Mouse (Mus musculus): Measurements from ENCODE around the gene Cd3eap. TPM values are rescaled to one million over a fixed set of nuclear protein-coding genes. Genes with fewer than 3 reads are reported as not detected.

The Cd3eap gene
- polyA plus RNA-seq, 1 experiment from 2014 or later: 24.7 TPM

DNA sequence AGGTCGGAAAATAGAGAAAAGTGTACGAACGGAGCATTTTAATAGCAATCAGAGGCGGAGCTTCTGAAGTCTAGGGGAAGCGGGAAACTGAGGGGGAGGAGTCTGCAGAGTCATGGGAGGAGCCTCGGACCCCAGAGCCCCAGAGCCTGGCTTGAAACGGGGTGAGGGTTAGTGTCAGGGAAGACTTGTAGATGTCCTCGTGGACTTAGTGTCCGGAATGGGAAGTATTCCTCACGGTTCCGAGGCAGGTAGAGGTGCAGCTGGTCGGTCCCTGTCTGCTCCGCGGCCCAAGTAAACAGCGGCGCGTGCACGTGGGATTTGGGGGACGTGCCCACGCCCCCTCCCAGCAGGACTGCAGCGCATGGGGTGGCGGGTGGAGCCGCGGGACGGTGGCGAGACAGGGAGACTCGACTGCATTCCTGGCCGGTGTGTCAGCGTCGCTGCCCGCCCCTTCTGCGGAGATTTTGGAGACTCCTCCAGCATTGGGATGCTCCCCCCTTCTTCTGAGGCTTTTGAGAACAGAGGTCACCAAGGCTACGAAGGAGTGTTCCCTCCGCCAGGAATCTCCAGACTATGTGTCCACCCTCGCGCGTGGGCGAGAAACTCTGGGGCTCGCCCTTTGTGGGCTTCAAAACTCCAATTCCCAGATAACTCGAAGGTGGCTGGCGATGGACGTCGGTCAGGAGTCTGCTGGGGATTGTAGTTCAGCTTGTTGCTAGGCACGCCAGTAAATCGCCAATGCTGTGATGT lies 784 bp upstream of the Cd3eap start:
- Histone ChIP-seq H3K36me3 (peaks cover 28% of the 10 kb centered on the region), H3K27me3 (ENCODE audit: low read depth, poor library complexity, severe bottlenecking) (peaks cover 21% of the 10 kb centered on the region; the same call in 1 of the 2 replicates), H3K27ac (replicated peaks) (peak overlapping the region; percentile 93), H3K4me1 (peaks cover 62% of the 10 kb centered on the region), H3K4me3 (peak overlapping the region; percentile 87), H3K9me3 (replicated peaks) (no peaks in the 10 kb centered on the region)
- DNase-seq (ENCODE audit: low spot score): peak; percentile 82
- WGBS: under 1% methylated on average over 44 of the region's 45 CpGs

DNA sequence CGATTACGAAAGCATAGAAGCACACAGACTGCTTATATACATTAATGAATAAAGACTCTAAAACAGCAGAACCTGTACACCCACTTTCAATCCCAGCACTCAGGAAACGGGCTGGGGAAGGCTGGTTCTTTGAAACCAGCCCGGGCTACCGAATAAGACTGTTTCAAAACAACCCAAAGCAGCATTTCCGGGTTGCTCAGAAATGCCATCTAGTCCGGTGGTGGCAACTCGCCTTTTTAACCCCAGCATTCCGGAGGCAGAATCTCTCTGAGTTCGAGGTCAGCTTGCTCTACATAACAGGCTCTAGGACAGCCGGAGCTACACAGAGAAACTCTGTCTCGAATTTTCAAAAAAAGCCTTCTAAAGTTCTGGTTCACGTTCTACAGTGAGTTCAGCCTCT lies 649 bp downstream of the Cd3eap start:
- Histone ChIP-seq H3K4me3 (peak overlapping the region; percentile 87), H3K4me1 (peaks cover 56% of the 10 kb centered on the region), H3K9me3 (replicated peaks) (no peaks in the 10 kb centered on the region), H3K27ac (replicated peaks) (peak overlapping the region; percentile 93), H3K27me3 (ENCODE audit: low read depth, poor library complexity, severe bottlenecking) (peaks cover 14% of the 10 kb centered on the region; the same call in 1 of the 2 replicates), H3K36me3 (peaks cover 42% of the 10 kb centered on the region)
- WGBS: 28% methylated on average over 13 of the region's 13 CpGs
- DNase-seq (ENCODE audit: low spot score): no peak

DNA sequence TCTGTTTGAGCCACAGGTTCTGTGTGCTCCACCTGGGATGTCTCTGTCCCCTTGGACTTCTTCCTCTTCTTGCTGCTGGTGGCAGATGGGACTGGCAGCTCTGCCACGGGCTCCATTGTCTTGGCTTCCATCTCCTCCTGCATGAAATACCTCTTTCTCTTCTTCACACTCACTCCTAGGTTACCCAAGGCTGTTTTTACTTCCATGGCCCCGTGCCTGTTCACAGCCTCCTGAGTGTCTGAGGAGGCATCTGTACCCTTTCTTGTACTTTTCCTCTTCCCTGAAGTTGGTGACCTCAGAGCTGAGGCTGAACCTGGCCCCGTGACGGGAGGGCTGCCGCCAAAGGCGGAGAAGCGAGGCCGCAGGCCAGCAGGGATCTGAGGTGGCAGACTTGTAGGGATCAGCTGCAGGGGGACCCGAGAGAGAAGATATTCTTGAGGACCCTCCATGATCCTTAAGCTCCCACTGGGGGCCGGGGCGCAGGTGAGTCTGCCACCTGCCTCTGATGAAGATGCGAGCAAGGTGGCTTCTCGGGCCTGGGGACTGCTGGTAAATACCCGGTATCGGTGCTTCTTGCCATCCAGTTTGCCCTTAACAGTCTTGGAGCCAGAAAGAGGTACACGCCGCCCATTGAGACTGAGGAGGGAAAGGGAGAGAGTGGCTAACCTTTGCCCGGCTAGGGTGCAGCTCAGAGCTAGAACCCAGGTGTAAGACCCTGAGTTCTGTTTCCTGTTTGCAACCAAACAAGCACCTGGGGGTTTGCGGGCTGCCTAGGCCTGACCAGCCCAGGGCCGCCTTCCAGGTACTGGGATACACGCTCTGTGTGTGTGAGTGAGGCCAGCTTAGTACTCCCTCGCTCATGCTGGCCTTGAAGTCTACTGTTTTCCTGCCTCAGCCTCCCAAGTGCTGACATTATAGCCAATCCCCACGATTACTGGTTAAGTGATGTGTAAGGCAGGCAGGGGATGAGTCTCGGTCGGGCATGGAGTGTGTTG lies 1.6 kb downstream of the Cd3eap start:
- Histone ChIP-seq H3K4me3 (peak overlapping the region; percentile 87), H3K27ac (replicated peaks) (no peak overlapping the region), H3K36me3 (peaks cover 52% of the 10 kb centered on the region), H3K27me3 (ENCODE audit: low read depth, poor library complexity, severe bottlenecking) (peaks cover 5% of the 10 kb centered on the region; the same call in 1 of the 2 replicates), H3K4me1 (peaks cover 47% of the 10 kb centered on the region), H3K9me3 (replicated peaks) (no peaks in the 10 kb centered on the region)
- DNase-seq (ENCODE audit: low spot score): no peak
- 93% methylated on average over 25 of the region's 25 CpGs for WGBS

DNA sequence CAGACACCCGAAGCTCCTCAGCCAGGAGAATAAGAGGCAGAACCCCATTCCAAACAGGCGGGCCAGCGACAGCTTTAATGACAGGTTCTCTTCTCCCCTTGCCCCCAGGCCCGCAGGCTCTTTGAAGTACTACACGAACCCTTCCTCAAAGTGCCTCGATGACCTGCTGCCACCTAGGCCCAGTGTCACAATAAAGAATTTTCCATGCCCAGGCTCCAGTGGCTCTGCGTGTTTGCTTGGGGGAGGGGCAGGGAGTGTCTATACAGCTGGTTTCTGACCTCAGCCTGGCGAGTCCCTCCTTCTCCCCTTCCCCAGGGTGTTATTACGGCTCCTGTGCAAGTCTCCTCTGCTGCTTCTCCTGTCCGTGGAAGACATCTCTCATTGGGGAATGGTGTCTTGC lies 3.0 kb downstream of the Cd3eap start:
- Histone ChIP-seq H3K27ac (replicated peaks) (no peak overlapping the region), H3K4me3 (peak overlapping the region; percentile 2; the same call in 1 of the 2 replicates), H3K36me3 (peaks cover 65% of the 10 kb centered on the region), H3K27me3 (ENCODE audit: low read depth, poor library complexity, severe bottlenecking) (no peaks in the 10 kb centered on the region), H3K9me3 (replicated peaks) (no peaks in the 10 kb centered on the region), H3K4me1 (peaks cover 33% of the 10 kb centered on the region)
- DNase-seq (ENCODE audit: low spot score): no peak
- WGBS: 81% methylated on average over 10 of the region's 10 CpGs

- H3K4me3 ChIP-seq: no peak overlapping the region
- H3K36me3 ChIP-seq: peaks cover 76% of the 10 kb centered on the region
- no peaks in the 10 kb centered on the region for H3K27me3 ChIP-seq (ENCODE audit: low read depth, poor library complexity, severe bottlenecking)
- WGBS: 87% methylated on average over 5 of the region's 5 CpGs
- no peak overlapping the region for H3K27ac ChIP-seq (replicated peaks)
- peaks cover 20% of the 10 kb centered on the region for H3K4me1 ChIP-seq
- DNase-seq (ENCODE audit: low spot score): no peak
- H3K9me3 ChIP-seq (replicated peaks): no peaks in the 10 kb centered on the region
Measured at GRCm38 (mm10) chr7:19354991-19355390, 4.3 kb downstream of the Cd3eap start.

GRCm38 (mm10) chr7:19350221-19350620 lies 9.1 kb downstream of the Cd3eap start:
- H3K4me3 ChIP-seq: no peak overlapping the region
- H3K4me1 ChIP-seq: peaks cover 11% of the 10 kb centered on the region
- DNase-seq (ENCODE audit: low spot score): no peak
- no peaks in the 10 kb centered on the region for H3K27me3 ChIP-seq (ENCODE audit: low read depth, poor library complexity, severe bottlenecking)
- no peak overlapping the region for H3K27ac ChIP-seq (replicated peaks)
- no peaks in the 10 kb centered on the region for H3K9me3 ChIP-seq (replicated peaks)
- WGBS: 97% methylated on average over 8 of the region's 8 CpGs
- H3K36me3 ChIP-seq: peaks cover 74% of the 10 kb centered on the region

DNA sequence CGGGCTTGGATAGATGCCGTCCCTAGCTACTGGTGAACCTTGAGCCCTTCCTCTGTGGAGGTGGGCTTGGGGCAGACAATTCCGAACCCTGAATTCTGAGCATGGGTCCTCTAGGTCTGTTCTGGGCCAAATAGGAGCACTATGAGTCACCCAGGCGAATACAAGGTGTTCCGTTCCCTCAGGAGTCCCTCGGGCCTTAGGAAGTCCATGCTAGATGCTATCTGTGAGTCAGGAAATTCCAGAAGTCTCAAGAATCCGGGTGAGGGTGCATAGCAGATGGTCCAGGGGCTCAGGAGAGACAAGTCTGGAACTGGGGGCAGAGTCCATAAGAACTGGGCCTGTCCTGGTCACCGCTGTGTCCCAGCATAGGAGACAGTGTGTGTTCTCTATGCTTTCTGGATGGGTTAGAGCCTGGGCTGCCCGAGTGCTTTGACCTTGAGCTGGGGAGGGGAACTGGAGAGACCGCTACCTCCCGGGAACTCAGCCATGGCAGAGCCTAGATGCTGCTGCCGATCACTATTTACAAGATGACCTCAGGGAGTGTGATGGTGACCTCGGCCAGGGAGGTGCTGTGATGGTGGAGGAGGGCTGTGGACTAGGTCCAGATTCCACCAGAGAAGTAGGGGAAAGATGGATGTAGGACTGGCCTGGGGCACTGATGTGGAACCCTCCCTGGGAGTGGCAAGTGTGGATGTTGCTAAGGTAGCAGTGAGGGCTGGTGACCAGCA lies 9.9 kb downstream of the Cd3eap start:
- no peak for DNase-seq (ENCODE audit: low spot score)
- WGBS: 91% methylated on average over 13 of the region's 13 CpGs
- H3K4me1 ChIP-seq: peaks cover 16% of the 10 kb centered on the region
- H3K27ac ChIP-seq (replicated peaks): no peak overlapping the region
- no peaks in the 10 kb centered on the region for H3K9me3 ChIP-seq (replicated peaks)
- H3K27me3 ChIP-seq (ENCODE audit: low read depth, poor library complexity, severe bottlenecking): no peaks in the 10 kb centered on the region
- H3K36me3 ChIP-seq: peaks cover 65% of the 10 kb centered on the region
- H3K4me3 ChIP-seq: 0 out of 2 replicates have a peak overlapping the region, but pooled peaks have one; percentile 3

DNA sequence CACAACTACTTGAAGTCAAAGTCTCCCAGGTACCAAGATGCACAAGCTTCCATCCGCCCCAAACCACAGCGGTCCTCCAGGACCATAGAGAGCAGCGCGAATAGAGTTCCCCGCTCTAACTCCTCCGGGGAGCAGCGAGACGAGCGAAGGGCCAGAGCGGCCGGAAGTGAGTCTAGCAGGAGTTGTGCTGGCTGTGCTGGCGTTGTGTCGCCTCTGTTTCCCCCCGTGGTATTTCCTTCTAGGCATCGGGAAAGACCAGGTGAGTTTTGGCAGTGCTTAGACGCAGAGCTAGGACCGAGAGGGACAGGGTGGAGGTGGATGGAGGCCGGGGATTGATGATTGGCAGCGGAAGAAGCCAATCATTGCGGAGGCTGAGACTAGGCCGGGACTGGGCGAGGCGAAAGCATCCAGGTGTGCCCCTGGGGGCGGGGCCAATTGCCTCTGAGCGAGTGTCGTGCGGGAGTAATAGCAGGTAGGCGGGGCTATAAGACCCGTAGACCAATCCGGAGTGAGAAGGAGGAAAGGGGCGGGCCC lies 14.3 kb downstream of the Cd3eap start:
- WGBS: under 1% methylated on average over 31 of the region's 31 CpGs
- Histone ChIP-seq H3K9me3 (replicated peaks) (no peaks in the 10 kb centered on the region), H3K4me1 (peaks cover 43% of the 10 kb centered on the region), H3K27ac (replicated peaks) (peak overlapping the region; percentile 91), H3K4me3 (peak overlapping the region; percentile 70), H3K27me3 (ENCODE audit: low read depth, poor library complexity, severe bottlenecking) (peaks cover 19% of the 10 kb centered on the region), H3K36me3 (peaks cover 25% of the 10 kb centered on the region)
- peak; percentile 94 for DNase-seq (ENCODE audit: low spot score)

DNA sequence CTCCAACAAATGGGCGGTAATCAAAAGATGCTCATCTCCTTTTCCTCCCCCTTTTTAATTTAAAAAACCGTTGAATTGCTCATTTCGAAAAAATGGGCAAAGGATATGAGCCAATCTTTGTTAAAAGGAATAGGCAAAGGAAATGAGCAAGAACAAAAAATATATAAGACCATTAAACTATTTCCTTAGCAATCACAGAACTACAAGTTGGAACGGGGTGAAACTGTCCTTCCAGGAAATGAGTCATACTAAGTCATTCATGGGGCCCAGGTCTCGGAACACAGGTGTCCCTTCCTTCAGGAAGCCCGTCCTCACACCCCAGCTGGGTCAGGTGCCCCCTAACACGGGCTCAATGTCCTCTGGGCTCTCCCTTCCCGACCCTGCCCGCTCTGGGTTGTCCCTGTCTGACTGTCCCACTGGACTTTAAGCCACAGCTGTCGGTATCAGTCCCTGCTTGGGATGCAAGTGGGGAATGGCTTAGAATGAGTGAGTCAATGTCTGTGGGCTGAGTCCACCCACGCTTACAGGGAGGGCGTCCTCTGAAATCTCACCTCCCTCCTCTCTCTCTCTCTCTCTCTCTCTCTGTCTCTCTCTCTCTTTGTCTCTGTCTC lies 14.9 kb downstream of the Cd3eap start, which contains the start of gene Ercc1:
Gene Ercc1, plus strand, starts transcription at position 542 of the 611 bp plus-strand sequence.
- peaks cover 18% of the 10 kb centered on the region for H3K36me3 ChIP-seq
- H3K27me3 ChIP-seq (ENCODE audit: low read depth, poor library complexity, severe bottlenecking): peaks cover 19% of the 10 kb centered on the region
- peak within 1 kb of the TSS; percentile 70 for H3K4me3 ChIP-seq
- H3K9me3 ChIP-seq (replicated peaks): no peaks in the 10 kb centered on the region
- H3K4me1 ChIP-seq: peaks cover 43% of the 10 kb centered on the region
- WGBS: 30% methylated on average over 12 of the region's 12 CpGs
- DNase-seq (ENCODE audit: low spot score): no peak
- H3K27ac ChIP-seq (replicated peaks): peak within 1 kb of the TSS; percentile 91

DNA sequence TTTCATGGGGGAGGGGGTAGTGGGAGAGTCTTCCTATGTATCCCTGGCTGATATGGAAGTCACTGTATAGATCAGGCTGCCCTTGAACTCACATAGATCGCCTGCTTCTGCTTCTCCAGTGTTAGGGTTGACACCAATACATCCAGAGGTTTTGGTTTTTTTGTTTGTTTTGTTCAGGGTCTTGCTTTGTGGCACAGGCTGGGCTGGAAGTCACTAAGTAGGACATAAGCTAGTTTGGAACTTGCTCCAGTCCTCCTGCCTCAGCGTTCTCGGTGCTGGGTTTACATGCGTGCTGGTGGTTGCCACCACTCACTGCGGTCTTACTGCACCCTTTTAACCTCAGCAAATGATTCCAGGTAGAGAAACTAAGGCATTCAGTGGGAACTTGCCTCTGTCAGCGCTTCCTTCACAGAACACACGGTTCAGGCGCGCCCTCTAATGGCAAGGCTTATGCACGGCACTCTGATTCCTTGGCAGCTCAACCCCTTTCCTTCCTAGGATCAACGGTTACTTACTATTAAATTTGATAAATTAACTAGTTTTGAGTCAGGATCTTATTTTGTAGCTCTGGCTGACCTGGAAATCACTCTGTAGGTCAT lies 16.0 kb downstream of the Cd3eap start:
- DNase-seq (ENCODE audit: low spot score): peak; percentile 73
- Histone ChIP-seq H3K9me3 (replicated peaks) (no peaks in the 10 kb centered on the region), H3K4me3 (peak overlapping the region; percentile 30; the same call in 1 of the 2 replicates), H3K36me3 (peaks cover 8% of the 10 kb centered on the region), H3K4me1 (peaks cover 43% of the 10 kb centered on the region), H3K27ac (replicated peaks) (no peak overlapping the region), H3K27me3 (ENCODE audit: low read depth, poor library complexity, severe bottlenecking) (peaks cover 24% of the 10 kb centered on the region)
- WGBS: 3% methylated on average over 11 of the region's 11 CpGs

- peak overlapping the region; percentile 72 for H3K27ac ChIP-seq (replicated peaks)
- H3K4me3 ChIP-seq: peak overlapping the region; percentile 62
- no peaks in the 10 kb centered on the region for H3K9me3 ChIP-seq (replicated peaks)
- H3K36me3 ChIP-seq: peaks cover under 1% of the 10 kb centered on the region; the same call in 1 of the 2 replicates
- H3K4me1 ChIP-seq: peaks cover 43% of the 10 kb centered on the region
- peaks cover 31% of the 10 kb centered on the region for H3K27me3 ChIP-seq (ENCODE audit: low read depth, poor library complexity, severe bottlenecking)
- under 1% methylated on average over 27 of the region's 27 CpGs for WGBS
- DNase-seq (ENCODE audit: low spot score): peak; percentile 89
Measured at GRCm38 (mm10) chr7:19342481-19343027, 16.7 kb downstream of the Cd3eap start.
